Mouse (Mus musculus): ENCODE measurements around the gene Rbfox3.
A peak's percentile ranks its signal among the peaks of the same experiment; 100 is the strongest.
"Not testable (repeated sequence)": the region's sequence is repeated elsewhere in the genome, so short reads cannot be mapped to it uniquely, and the experiment has no call there.

The Rbfox3 gene

DNA sequence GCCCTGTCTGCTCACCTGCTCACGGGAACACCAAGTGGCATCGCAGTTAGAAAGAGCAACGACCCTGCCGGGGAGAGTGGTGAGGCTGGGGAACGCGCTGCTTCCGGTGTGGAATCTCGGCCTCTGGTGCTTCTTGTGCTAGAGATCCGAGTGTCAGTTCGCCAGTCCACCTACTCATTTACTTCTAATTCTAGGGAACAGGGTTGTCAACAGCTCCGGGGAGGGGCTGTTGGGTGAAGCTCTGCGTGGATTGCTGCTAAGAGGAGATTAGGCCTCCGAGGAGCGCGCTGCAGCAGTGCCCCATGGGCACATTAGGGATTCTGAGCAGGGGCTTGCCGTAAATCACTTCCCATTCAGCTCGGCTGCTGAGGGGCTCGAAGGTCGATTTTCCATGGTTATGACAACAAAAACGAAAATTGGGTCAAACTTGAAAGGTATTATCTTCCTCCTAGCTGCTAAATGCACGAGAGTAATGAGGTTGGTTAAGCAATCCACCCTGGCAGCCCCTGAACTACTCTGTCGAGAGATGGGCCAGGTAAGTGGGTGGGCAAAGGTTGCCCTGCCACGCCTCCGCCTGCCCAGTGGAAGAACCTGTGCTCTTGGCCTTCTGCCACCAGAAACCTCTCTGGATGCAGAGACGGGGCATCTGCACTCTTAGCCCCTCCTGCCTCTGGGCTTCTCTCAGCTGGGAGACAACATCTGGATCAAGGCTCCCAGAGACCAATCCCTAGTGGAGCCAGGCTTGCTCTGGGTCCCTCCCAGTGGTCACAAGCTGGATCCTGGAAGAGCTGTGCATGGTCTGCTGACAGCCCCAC lies 85.9 kb downstream of the Rbfox3 start:
- no peak for DNase-seq (ENCODE audit: low spot score in 2 of 2)

DNA sequence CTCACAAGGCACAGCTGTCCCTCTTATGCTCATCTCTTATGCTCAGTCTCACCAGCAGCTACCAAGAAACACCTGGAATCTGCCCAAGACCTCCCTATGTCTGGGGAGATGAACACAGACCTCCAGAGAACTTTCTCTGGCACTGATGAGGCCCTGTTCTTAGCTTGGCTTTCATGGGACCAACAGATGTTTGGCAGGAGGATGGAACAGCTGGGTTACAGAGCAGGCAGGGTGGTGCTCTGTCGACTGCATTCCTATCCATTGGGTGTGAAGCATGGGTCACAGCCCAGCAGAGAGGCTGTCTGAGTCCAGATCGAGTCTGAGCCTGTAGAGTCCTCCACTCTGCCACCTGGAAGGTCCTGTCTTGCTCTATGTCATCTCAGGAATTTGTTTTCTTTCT lies 90.0 kb downstream of the Rbfox3 start:
- no peak for DNase-seq (ENCODE audit: low spot score in 2 of 2)

DNA sequence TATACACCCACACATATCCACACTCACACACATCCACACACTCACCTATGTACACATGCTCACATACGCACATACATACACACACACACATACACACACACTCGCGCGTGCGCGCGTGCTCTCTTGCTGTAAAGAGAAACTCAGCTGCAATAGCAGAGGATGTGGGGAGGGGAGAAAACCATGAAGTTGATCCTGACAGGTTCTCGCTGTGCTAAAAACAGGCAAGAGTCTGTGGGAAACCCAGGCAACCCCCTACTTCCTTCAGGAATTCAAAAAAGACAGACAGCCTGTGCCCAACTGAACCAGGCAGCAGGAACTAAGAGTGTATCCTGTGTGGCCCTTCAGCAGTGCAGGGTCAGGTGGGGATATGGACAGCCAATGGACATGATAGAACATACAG lies 92.9 kb downstream of the Rbfox3 start:
- no peak for DNase-seq (ENCODE audit: low spot score in 2 of 2)

DNA sequence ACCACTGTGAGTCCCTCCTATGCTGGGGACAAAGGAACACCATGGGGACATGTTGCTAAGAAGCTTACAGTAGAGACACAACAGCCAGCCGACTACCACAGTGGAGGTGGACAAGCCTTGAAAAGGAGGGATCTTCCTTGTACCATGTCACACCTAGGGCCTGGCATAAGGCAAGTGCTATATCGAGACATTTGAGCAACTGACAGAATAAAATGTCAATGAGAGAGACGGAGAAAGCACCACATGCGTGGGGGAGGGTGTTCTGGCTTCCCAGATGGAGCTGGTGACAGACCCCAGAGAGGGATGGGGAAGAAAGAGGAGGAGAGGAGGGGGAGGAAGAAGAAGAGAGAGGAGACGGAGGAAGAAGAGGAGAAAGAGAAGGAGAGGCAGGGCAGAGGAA lies 96.3 kb downstream of the Rbfox3 start:
- no peak for DNase-seq (ENCODE audit: low spot score in 2 of 2)

DNA sequence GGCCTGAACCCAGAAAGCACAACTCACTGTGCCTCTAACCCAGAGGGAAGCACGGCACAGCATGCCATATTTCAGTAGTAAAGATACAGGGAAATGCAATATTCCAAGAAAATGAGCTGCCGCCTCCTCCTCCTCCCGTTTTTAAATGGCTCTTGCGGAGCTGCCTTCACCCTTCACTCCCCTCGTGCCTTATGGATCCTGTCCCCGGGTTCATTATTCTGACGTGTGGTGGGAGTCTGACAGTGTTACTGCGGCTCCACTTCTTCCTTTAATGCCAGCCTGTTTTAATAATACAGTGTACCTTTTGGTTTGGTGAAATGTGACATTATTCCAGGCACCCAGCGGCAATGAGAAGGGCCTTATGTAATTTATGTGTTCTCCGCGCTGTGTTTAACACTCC lies 97.5 kb downstream of the Rbfox3 start:
- DNase-seq (ENCODE audit: low spot score in 2 of 2), result no peak

DNA sequence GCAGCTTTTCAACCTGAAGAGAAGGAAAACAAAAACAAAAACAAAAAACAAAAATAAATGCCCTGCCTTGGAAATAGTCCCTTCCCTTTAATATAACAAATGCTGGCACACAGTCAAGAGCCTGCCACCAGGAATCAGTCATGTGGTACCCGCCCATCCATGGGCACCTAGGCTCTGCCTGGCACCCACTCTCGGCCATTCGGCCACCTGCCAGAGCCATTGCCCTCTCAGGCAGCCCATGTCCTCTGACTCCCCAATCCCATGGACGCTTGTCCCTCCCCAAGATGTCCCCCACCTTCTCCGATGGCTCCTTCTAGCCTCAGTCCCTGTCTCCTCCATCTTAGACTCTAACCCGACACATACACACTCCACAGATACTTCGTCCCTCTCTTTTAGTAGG lies 100.0 kb downstream of the Rbfox3 start:
- no peak for DNase-seq (ENCODE audit: low spot score in 2 of 2)

DNA sequence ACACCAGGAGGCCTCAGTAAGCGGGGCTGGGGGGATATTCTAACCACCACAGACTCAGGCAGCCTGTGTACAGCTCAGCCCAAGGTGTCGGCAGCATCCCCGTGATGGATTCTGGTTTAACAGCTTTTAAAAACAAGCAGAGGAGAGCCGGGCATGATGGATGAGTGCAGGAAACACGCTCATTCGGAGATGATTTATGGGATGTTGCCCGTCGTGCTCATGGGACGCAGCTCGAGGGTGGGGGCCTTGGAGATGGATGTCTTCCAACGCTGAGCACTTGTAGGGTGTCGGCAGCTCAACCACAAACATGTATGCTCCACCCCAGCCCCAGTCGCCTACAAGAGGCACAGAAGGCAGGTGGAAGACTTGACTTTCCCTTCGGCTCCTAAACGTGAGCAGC lies 103.9 kb downstream of the Rbfox3 start:
- no peak for DNase-seq (ENCODE audit: low spot score in 2 of 2)

DNA sequence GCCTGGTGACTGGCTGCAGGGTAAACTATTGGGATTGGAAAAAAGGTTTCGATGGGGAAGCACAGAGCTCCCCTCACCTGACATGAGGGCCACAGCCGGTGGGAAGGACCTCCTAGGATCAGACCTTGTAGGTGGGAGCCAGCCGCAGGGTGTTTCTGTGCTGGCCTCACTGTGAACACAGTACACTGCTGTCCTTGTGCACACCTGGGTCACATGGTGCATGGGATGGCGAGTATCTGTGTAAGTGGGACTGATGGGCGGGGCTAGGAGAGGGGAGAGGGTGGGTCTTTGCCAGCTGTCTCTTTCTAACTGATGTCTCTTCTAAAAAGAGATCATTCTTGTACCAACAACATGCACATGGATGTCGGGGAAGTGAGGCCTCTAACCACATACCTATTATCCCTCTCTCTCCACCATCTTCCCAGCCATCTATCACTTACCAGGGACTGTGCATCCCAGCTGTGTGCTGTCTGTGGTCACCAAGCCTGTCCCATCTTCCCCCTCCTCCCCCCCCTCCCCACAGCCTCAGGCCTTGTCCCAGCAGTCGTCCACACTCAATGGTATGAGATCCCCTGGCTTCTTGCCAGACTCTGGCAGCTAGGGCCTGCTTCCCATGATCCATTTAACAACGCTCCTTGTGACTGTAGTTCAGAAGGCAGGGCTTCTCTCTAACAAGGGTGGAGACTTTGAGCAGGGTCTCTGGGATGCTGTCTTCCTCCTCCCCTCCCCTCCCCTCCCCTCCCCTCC lies 116.4 kb downstream of the Rbfox3 start:
- DNase-seq (ENCODE audit: low spot score in 2 of 2), result no peak

DNA sequence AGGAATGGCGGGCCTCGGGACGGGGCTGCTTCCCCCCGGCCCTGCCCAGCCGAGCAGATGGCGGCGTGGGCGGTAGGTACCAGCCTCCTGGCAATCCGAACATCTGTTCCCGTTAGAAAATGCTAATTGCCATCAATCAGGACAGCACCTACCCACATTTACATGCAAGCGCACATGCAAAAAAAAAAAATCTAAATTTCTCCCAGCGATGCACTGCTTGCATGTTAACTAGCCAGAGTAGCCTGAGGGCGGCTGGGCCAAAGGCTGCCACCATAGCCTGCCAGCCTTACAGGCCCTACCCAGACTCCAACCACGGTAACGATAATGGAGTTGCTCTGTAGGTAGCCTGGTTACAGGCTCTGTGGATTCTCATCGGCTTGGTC lies 117.8 kb downstream of the Rbfox3 start:
- peak; percentile 57 to 74 for DNase-seq (ENCODE audit: low spot score in 2 of 2)

DNA sequence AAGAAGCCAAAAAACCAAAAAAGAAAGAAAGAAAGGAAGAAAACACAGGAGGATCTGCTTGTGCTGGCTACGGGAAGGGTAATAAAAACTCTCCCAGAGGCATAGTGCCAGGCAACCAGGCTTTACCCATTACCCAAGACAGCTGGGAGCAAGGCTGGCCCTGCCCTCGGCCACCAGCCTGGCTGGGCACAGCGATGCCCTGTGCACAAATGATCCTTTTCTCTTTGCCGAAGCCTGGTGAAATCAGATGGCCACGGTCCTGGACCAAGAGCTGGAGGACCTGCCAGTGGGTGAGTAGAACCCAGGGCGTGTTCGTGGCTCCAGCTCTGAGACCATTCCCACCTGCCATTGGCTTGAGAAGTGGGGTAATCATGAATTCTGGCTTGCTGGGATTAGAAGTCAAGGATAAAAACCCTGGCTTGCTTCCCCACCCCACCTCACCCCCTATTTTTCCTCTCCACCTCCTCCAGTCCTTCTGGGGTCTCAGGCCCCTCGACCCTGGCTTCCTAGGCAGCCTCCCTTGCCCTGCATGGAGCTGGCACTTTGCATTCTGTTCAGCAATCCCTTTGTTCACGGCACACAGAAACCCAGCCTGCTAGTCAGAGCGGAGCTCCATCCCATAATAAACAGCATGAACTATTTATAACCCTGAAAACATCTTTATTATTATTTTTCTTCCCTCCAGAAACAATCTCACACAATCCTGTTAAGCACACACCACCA lies 118.3 kb downstream of the Rbfox3 start:
- DNase-seq (ENCODE audit: low spot score in 2 of 2), result no peak

DNA sequence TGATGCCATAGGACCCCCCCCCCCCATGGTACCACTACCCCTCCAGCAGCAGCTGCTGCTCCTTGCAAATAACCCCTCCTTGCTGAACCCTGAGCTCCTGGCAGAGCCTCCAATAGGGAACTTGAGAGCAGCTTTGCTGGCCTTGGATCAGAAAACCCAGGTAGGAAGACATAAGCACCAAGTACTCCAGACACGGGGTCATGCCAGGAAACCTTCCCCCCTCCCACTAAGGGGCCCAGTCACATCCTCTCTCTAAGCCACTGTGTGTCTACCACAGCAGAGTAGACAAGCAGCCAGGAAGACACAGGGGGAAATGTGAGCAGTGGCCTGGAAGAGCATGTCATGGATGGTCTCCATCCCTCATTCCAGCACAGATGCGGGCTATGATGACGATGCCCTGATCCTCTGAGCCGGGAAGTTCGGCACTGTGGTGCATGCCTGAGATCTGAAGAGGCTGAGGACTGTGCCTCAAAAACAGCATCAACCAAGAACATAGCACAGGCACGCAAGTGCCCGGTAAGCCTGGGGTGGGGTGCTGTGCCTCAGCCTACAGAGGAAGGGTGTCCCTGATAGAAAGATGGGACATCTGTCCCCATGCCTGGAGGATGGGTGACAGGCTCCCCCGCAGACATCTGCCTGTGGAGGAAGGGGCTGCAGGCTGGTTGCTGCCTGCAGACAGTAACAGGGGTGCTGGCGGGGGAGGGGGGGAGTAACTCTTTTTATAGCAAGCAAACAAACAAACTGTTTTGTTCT lies 119.1 kb downstream of the Rbfox3 start:
- peak in 1 of 2 experiments; percentile 54 for DNase-seq (ENCODE audit: low spot score in 2 of 2)

DNA sequence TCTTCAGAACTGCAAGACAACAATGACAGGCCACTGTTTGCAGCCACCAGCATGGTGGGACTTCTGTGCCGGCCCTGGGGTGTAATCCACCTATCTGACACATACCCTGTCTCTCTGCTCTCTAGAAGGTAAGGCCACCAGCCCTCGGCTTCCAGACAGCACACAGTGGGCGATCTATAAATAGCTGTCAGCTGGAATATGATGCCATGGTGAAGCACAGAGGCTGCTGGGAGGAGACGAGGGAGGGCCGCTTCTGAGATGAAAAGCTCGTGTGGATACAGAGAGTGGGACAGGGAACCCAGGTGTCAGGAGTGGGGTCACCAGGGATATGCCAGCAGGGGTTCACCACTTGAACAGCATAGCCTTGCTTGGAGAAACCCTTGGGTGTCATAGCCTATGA lies 120.0 kb downstream of the Rbfox3 start:
- peak in 1 of 2 experiments; percentile 52 for DNase-seq (ENCODE audit: low spot score in 2 of 2)

DNA sequence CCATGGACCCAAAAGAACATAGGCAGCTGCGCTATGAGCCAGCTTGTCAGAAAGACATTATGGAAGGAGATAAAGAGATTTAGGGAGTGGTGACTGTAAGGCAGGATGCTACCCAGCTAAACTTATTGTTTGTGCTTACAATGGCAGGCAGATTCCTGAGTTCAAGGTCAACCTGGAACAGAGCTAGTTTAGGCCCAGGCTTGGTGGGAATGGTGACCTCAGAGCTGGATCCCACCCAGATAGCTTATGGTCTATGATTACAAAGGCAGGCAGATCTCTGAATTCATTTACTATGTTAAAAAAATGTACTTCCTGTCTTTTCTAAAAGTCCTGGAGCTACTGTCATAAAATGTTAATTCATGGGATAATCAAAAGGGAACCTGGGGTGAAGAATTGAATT lies 123.3 kb downstream of the Rbfox3 start:
- no peak for DNase-seq (ENCODE audit: low spot score in 2 of 2)

DNA sequence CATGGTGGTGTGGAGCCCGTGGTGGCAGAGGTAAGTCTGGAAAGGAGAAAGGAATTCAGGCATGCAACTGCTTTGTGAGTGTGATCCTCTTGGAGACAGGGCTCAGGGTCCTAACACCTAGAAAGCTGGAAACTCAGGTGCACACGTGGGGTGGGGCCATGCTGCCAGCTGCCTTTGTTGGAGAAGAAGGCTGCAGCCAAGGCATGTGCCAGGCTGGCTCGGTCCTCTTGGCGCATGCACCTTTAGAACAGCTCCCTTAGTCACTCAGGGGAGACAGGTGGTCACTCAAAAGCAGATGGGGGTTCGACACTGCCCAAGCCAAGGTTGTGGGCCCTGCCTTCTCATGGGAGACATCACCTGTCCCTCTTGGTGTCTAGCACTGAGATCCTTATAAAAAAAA lies 128.7 kb downstream of the Rbfox3 start:
- no peak for DNase-seq (ENCODE audit: low spot score in 2 of 2)

DNA sequence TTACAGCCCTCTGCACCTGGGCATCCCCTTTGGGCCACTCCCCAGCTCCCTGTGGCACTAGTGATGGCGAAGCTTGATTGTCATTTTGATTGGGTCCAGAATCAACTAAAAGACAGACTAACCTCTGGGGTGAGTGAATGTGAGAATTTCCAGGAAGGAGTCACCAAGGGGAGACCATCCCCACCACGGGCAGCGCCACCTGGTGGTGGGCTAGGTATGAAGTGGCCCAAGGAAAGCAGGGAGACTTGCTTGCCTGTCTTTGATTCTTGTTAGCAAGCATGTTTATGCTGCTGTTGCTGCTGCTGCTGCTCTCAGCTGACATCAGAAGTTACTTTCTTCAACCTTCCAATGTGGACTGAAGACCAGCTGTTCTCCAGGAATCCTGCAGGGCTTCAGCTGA lies 135.6 kb downstream of the Rbfox3 start:
- DNase-seq (ENCODE audit: low spot score in 2 of 2), result no peak

DNA sequence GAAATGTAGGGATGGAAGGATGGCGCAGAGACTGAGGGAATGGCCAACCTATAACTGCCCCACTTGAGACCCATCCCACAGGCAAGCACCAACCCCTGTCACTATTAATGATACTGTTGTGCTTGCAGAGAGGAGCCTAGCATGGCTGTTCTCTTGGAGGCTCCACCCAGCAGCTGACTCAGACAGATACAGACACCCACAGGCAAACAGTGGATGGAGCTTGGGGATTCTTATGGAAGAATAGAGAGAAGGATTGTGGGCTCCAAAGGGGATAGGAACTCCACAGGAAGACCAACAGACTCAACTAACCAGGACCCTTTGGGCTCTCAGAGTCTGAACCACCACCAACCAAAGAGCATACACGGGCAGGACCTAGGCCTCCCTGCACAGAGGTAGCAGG lies 136.6 kb downstream of the Rbfox3 start:
- not testable (repeated sequence) for DNase-seq (ENCODE audit: low spot score in 2 of 2)

DNA sequence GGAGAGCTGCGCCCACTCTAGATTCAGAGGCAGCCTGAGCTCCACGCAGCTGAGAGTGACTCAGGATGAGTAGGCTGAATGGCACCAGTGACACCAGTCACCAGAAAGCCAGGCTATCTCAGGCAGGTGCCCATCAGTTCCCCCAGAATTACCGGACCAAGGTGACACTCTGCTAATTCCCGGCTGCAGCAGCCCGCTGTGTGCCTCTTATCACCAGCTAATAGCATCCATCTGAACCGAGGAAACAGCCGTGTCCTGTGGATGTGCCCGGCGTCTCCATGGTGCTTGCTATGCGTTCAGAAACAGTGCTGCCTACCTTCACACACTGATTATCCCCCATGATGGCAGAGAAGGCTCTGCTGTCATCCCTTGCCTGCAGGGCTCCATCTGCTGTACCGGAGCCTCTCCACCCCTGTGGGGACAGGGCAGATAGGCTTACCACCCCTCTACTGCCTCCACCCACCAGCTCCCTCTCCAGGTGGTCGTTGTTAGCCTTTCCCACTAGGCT lies 138.3 kb downstream of the Rbfox3 start:
- DNase-seq (ENCODE audit: low spot score in 2 of 2), result no peak

DNA sequence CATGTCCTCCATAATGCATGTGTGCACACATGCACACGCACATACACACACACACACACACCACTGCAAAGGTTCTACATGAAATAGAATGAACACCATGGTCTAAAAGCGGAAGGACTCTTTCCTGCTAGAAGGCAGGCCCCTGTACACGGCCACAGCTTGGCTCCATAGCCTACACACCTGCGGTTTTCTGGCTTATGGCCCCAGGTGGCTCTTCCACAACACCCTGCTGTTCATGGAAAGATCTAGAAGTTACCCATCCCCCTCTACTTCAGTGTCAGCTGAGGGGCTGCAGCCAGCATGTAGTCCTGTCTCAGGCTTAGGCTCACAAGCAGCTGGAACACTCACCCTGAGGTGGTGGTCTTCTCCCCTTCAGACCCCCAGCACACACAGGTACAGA lies 140.0 kb downstream of the Rbfox3 start:
- DNase-seq (ENCODE audit: low spot score in 2 of 2), result no peak

DNA sequence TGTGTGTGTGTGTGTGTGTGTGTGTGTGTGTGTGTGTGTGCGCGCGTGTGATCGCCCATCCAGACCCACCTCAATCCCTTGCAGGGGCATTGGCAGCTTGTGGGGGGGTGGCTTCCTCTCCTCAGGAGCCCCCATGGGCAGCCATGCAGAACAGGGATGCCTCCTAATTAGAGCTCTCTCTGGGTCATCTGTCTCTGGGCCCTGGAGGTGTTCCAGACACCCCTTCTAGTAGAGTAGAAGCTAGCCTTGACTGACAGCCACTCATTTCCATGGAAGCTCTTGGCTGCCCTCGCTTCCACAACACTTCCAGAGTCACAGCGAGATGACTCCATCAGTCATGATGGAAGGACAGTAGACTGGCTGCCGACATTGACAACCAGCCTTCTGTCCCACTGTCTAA lies 140.6 kb downstream of the Rbfox3 start:
- DNase-seq (ENCODE audit: low spot score in 2 of 2), result no peak

DNA sequence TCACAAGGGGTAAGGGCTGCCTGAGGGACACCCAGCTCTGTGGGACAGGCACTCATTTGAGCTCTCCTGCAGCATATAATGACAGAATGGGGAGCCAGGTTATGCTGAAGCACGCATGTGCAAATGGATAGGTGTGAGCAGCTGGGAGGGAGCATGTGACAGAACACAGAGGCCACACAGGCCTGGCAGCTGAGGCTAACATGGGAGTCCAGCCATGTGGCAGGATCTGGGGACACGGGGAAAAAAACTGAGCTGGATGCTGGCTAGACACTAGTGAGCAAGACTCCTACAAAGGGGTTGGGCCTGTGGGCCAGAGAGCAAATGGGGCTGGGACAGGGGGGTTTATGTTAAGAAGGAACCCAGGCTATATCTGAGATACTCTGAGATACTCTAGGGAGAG lies 141.9 kb downstream of the Rbfox3 start:
- no peak for DNase-seq (ENCODE audit: low spot score in 2 of 2)

DNA sequence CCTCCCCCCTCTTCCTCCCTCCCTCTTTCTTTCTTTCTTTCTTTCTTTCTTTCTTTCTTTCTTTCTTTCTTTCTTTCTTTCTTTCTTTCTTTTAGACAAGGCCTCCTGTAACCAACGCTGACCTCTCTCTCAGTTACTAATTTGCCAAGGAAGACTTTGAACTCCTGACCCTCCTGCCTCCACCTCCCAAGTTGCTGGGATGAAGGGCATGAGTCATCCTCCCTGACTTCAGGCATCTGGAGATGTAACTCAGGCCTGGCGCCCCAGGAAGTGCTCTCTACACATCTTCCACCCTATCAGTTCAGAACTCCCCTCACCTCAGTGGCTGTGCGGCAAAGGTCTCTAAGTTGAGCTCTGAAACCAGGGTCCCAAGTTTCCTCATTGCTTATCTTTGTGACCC lies 143.0 kb downstream of the Rbfox3 start:
- DNase-seq (ENCODE audit: low spot score in 2 of 2), result no peak

DNA sequence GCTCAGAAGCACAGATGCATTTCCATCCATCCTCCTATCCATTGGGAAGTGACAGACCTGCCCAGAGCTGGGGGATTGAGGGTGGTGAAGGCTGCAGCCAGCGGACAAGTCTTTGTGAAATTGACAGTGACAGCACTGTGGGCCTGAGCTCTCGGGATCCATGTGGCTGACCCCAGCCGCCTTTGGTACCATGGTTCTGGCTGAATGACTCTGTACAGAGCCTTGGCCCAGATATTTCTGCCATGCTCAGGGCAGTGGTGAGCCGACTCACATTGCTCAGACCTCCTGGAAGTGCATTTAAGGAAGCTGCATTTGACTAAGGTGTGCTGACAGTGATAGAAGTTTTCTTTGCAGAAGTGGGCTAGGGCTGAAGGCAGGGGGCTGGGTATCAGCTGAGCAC lies 144.0 kb downstream of the Rbfox3 start:
- no peak for DNase-seq (ENCODE audit: low spot score in 2 of 2)

Data from frontal cortex, postnatal 25 days (tissue).